Mouse (Mus musculus) adrenal gland, adult 8-10 months (tissue): ENCODE data around the gene Fmr1. TPM values are rescaled to one million over a fixed set of nuclear protein-coding genes. Genes with fewer than 3 reads are reported as not detected.
"Not testable (repeated sequence)": the region's sequence is repeated elsewhere in the genome, so short reads cannot be mapped to it uniquely, and the experiment has no call there.

Source experiments
- DNase-seq: peaks from one replicate; pipeline ENCODE4 v3.0.0; 2022
- total RNA-seq, 4 experiments: library from RNA; stranded (reverse); gene quantifications; 2 replicates each; pipeline ENCODE4 v1.2.4; 2022

The Fmr1 gene
- total RNA-seq, result 10 to 100 TPM; 34.2 to 58.7 (median 46.7) TPM

- DNase-seq, result peak; percentile 95
Observed at GRCm38 (mm10) chrX:68678333-68678740, at the start of gene Fmr1. TSS of gene Fmr1 (plus strand) at chrX:68678541.

DNA sequence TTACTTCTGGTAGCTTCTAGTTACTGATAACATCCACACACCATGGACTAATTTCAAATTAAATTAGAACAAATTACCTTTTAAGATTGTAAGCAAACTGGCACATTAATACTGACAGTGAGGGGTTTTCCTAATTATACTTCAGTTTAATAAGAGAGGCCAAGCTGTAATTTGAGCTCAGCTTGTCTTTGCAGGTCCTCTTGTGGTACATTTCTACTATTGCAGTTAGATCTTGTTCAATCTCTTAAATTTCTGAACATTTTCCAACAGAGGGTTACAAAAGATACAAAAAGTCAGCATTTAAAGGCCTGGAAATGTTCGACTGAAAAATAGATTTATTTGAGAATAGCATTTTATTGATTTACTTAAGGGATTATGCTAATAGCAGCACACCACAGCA is 36.7 kb upstream of the Fmr1 start:
- DNase-seq, result no peak

DNA sequence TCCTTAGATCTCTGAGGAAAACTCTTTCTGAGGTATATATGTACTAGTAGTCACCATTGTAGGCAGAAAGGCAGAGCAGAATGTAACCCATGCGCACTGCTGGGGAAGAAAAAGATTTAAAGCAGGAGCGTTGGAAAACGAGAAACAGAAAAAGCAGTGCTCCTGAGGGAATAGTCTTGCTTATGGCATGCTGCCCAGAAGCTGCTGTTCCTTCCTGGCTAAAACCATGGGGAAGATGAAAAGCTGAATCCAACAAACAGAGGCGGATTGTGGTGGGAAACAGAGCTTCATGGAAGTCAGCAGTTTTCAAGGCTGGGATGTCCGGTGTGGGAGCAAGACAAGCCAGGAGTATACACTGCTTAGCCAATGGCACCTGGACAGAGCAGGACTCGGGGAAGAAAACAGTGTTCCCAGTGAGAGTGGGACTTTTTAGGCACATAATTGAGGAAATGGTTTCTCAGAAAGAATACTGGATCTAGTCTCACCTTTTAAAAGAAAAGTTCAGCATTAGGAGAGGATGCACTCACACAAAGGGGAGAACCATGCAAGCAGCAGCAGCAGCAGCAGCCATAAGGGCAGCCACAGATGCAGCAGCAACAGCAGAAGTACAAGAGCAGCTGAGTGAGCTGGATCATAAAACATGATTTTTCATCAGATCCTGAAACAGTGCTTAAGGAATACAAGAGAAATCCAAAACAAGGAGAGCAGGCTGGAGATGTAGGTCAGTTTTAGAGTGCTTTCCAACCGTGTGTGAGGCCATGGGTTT is 33.0 kb upstream of the Fmr1 start:
- DNase-seq, result no peak

GRCm38 (mm10) chrX:68677508-68677907 is 833 bp upstream of the Fmr1 start:
- DNase-seq, result no peak

DNA sequence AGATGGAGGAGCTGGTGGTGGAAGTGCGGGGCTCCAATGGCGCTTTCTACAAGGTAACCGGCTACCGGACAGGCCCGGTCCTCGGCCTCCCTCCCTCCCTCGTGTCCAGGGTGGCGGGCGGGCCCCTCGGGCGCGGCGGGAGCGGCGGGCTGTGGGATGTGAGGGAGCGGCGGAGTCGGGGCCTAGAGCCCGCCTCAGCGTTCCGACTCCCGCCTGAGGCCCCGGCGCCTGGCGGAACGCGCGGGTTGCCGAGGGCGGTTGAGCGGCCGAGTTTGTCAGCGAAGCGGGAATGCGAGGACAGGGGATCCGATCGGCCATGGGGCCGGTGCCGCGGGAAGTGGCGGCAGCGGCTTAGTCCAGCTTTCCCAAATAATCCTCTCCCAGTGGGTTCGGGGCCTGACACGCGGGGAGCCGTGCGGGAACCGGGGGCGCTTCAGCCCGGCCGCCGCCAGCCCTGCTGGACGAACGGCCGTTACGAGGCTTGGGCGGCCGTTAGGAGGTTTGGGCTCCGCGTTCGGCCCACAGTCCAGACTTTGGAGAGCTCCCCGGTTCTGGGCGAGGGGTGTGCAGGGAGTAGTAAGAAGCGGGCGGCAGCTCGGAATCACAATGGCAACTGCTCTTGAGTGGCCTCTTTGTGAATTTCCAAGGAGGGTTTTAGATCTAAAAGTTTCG is 610 bp downstream of the Fmr1 start:
- peak; percentile 5 for DNase-seq

DNA sequence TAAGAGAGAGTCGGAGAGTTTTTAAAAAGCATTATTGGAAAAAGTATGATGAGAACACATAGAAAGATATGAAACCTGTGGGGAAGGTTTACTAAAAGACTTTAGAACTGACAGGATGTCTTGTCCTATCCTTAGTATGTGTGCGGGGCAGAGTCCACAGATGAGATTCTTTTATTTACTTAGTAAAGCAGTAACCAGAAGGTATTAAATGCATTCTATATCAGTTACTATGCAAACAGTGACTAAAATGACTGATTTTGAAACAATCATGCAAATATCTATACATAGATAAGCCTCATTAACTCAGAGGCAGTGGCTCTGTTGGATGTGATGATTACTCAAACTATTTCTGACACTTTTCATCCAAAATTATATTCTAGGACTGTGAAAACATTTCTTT is 6.4 kb downstream of the Fmr1 start:
- no peak for DNase-seq

- DNase-seq, result not testable (repeated sequence)
Observed at GRCm38 (mm10) chrX:68691936-68692335, 13.6 kb downstream of the Fmr1 start.

GRCm38 (mm10) chrX:68736902-68737301 is 58.6 kb downstream of the Fmr1 start:
- no peak for DNase-seq

DNA sequence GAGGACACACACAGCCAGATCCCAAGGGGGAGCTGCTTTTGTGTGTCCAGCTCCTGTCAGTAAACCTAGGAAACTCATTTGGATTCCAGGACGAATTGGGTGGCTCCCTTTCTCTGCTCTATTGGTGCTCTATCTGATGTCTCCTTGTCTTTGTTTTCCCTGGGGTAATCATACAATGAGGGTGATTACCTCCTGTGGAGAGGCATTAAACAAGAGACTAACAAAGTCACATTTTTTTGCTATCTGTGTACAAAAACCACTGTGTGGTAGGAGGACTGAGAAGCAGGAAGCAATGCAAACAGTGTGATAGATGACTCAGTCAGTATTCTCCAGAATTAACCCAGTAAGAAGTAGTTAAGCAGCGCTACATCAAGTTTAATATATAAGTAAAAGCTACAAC is 61.7 kb downstream of the Fmr1 start:
- no peak for DNase-seq

GRCm38 (mm10) chrX:68761606-68762005 is 83.3 kb downstream of the Fmr1 start, which contains the start of gene Fmr1nb:
TSS of gene Fmr1nb (plus strand) at chrX:68761839.
- DNase-seq, result no peak

Other genes with a start within 250 kb of the Fmr1 start
- gene Fmr1nb, start 83.3 kb downstream of the Fmr1 start, total RNA-seq, result 1 to 10 TPM in 2 of 4 experiments, under 1 TPM in 1, not detected in 1; 0.78 to 3.3 (median 1.4) TPM
- under 1 TPM; 0.32 to 0.98 (median 0.83) TPM for gene Gm14698, start 142.6 kb downstream of the Fmr1 start, total RNA-seq
- gene Gm6812, start 214.5 kb downstream of the Fmr1 start, total RNA-seq, result not detected